Mouse (Mus musculus): ENCODE data around the gene Ercc6l. TPM values are rescaled to one million over a fixed set of nuclear protein-coding genes. Genes with fewer than 3 reads are reported as not detected.
"Not testable (repeated sequence)": the region's sequence is repeated elsewhere in the genome, so short reads cannot be mapped to it uniquely, and the experiment has no call there.

Ercc6l gene
- total RNA-seq, 1 experiment from 2014 or later: 2.6 TPM

DNA sequence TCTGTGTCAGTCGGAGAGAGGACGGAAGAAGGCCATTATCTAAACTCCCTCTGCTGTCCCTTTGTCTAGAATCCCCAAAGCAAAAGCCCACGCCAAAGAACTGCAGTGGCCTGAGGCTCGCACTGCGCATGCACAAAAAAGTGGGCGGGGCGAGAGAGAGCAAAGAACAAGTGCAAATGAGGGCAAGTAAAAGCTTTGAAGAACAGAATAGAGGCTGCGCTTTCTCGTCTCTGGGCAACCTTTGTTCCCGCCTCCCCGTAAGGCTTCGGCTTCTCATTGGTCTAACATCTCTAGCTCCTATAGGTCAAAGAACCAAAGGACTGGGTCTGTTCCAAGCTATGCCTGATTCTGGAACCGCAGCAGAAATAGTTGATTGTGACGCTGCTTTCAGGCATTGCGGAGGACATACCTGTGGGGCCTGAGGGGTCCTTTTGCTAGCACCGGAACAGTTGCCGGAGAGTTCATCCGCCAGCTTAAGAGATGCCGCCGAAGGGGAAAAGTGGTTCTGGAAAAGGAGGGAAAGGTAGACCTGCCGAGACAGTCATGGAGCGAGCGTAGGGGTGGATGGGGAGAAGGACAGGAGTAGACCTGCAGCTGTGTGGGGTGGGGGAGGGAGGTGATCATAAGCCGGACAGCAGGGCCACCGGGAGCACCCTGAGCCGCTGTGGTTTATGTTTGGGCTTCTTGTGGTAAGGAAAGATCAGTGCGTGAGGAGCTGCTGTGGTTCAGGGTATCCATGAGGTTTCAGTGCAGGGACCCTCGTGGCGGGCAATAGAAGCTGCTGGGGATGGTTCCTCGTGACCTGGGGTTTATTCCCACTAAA, 37.6 kb downstream of the Ercc6l start, which contains the start of gene Pin4:
TSS of gene Pin4 (plus strand) at position 406 of the 823 bp plus-strand sequence.
- ATAC-seq (replicated peaks; ENCODE audit: insufficient number of reproducible peaks, low FRiP score, low TSS enrichment, poor library complexity, severe bottlenecking): peak; percentile 100

DNA sequence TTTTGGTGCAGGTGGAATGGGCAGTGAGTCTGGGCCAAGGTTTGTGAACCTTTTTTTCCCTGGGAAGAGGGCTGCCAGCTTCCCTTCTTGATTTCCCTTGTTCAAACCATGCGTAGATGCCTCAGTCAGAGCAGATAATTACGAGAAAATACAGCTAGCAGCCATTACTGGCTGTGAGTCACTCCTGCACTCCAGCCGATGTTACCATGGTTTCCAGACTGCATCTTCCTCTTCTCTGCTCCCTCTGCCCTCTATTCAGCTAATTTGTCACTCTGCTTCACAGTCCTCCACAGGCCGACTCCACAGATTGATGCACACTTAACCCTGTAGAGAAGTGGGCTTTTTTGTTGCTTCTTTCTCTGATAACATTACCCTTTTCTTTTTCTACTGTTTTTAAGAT, 41.2 kb downstream of the Ercc6l start:
- ATAC-seq (replicated peaks; ENCODE audit: insufficient number of reproducible peaks, low FRiP score, low TSS enrichment, poor library complexity, severe bottlenecking): no peak

DNA sequence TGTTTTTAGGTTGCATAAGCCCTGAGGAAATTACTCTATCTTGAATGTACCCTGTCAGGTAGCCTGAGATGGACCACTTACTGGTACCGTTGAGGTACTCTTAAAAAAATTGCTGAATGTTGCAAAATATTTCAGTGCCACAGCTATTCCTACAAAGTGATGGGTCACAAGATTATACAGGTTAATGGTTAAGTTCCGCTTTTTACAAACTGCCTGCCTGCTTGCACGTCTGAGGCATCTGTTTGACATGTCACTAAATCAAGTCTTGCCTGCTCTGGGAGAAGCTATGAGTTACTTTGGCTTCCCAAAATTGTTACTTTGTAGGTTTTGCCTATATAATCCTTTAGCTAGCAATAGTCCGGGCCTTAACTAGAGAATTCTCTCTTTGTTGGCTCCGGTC, 47.5 kb downstream of the Ercc6l start:
- not testable (repeated sequence) for ATAC-seq (replicated peaks; ENCODE audit: insufficient number of reproducible peaks, low FRiP score, low TSS enrichment, poor library complexity, severe bottlenecking)

DNA sequence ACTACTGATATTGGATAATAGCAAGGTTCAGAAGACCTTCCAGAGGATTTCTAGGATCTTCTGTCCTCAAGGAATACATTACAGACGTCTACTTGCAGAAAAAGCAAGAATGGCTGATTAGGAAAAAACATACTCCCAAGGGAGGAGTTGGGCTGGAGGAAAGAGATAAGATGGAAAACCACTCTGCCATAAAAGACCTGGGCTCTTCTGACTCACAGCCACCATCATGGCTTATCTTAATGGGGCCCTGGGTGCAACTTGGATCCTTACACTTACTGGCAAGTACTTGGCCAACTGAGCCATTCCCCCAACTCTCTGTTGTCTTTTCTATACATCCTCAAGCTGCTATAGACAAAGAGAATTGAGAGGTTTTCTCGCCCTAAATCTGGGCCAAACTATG, 53.1 kb downstream of the Ercc6l start:
- not testable (repeated sequence) for ATAC-seq (replicated peaks; ENCODE audit: insufficient number of reproducible peaks, low FRiP score, low TSS enrichment, poor library complexity, severe bottlenecking)

DNA sequence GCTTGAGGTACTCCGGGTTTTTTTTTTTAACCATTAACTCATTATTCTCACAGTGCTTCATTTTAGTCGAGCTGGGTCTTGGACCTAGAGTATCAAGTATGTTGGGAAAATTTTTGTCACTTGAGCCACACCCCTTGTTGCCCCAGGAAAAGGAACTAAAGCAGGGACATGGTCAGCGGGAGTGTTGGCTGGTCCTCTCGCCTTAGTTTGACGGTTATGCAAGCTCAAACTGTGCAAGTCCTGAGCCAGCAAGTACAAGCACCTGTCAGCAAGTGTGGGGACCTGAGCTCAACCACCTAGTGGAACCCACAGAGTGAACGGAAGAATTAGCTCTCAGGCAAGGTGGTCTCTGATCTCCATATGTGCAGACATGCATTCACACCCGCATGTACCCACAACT, 55.0 kb downstream of the Ercc6l start:
- ATAC-seq (replicated peaks; ENCODE audit: insufficient number of reproducible peaks, low FRiP score, low TSS enrichment, poor library complexity, severe bottlenecking): no peak

DNA sequence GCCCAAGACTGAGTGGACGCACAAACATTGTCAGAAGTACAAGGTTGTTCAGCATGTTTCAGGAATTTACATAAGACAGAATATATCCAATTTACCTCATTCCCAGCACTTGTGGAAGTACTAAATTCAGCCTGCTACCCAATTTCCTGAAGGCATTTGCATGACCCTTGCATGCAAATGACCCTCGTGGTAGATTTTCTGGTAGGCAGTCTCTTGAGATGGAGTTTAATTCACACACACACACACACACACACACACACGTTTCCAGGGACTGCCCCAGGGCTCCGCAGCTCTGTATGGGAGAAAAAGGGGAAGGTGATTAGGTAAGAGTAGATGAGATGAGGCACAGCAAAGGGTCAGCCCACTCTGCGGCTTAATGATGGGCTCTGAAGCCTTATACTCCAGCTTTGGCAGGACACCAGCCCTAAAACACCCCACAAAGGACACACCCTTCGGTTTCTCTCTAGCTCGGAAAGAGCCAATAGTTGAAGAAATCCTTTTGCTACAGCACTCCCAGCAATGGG, 62.4 kb downstream of the Ercc6l start:
- ATAC-seq (replicated peaks; ENCODE audit: insufficient number of reproducible peaks, low FRiP score, low TSS enrichment, poor library complexity, severe bottlenecking): peak; percentile 92

Other genes starting within 250 kb of the Ercc6l start
- 1.6 to 3.7 TPM (median 2.1 TPM) in 3 replicates for gene Rtl5, start 85.8 kb downstream of the Ercc6l start, total RNA-seq (2017)
- gene Pin4, start 37.6 kb downstream of the Ercc6l start, total RNA-seq (2017): 130 to 161 TPM (median 131 TPM) in 3 replicates
- gene Rps4x, start 32.3 kb upstream of the Ercc6l start, total RNA-seq (2017): 1,370 to 1,980 TPM (median 1,963 TPM) in 3 replicates
- not detected in 3 replicates for gene Cited1, start 95.1 kb upstream of the Ercc6l start, total RNA-seq (2017)